Mouse (Mus musculus): ENCODE measurements around the gene Zmynd11.

Gene Zmynd11

GRCm38 (mm10) chr13:9713462-9714134 lies 51.5 kb downstream of the Zmynd11 start:
- no peak for DNase-seq

GRCm38 (mm10) chr13:9712971-9713370 lies 52.2 kb downstream of the Zmynd11 start:
- DNase-seq, result no peak

GRCm38 (mm10) chr13:9712409-9712808 lies 52.7 kb downstream of the Zmynd11 start:
- no peak for DNase-seq

- DNase-seq, result no peak
Observed at GRCm38 (mm10) chr13:9708433-9709240, 56.5 kb downstream of the Zmynd11 start.

- DNase-seq, result no peak
Observed at GRCm38 (mm10) chr13:9706720-9707119, 58.4 kb downstream of the Zmynd11 start.

- no peak for DNase-seq
Observed at GRCm38 (mm10) chr13:9702615-9703235, 62.4 kb downstream of the Zmynd11 start.

- no peak for DNase-seq
Observed at GRCm38 (mm10) chr13:9697340-9697739, 67.8 kb downstream of the Zmynd11 start.

- DNase-seq, result no peak
Observed at GRCm38 (mm10) chr13:9695809-9696208, 69.3 kb downstream of the Zmynd11 start.

- no peak for DNase-seq
Observed at GRCm38 (mm10) chr13:9695403-9695802, 69.7 kb downstream of the Zmynd11 start.

- DNase-seq, result no peak
Observed at GRCm38 (mm10) chr13:9694651-9695050, 70.5 kb downstream of the Zmynd11 start.

GRCm38 (mm10) chr13:9692876-9693275 lies 72.3 kb downstream of the Zmynd11 start:
- no peak for DNase-seq

- DNase-seq, result no peak
Observed at GRCm38 (mm10) chr13:9689366-9689765, 75.8 kb downstream of the Zmynd11 start.

GRCm38 (mm10) chr13:9686765-9687164 lies 78.4 kb downstream of the Zmynd11 start:
- no peak for DNase-seq

GRCm38 (mm10) chr13:9686261-9686660 lies 78.9 kb downstream of the Zmynd11 start:
- DNase-seq, result no peak

GRCm38 (mm10) chr13:9684153-9684923 lies 80.8 kb downstream of the Zmynd11 start:
- no peak for DNase-seq

GRCm38 (mm10) chr13:9683280-9683679 lies 81.8 kb downstream of the Zmynd11 start:
- no peak for DNase-seq

- no peak for DNase-seq
Observed at GRCm38 (mm10) chr13:9681492-9681891, 83.6 kb downstream of the Zmynd11 start.

GRCm38 (mm10) chr13:9674126-9674525 lies 91.0 kb downstream of the Zmynd11 start:
- DNase-seq, result no peak

GRCm38 (mm10) chr13:9669246-9669645 lies 95.9 kb downstream of the Zmynd11 start:
- no peak for DNase-seq

- no peak for DNase-seq
Observed at GRCm38 (mm10) chr13:9667954-9668496, 97.1 kb downstream of the Zmynd11 start.

GRCm38 (mm10) chr13:9663593-9663992 lies 101.5 kb downstream of the Zmynd11 start:
- DNase-seq, result no peak

GRCm38 (mm10) chr13:9660711-9661110 lies 104.4 kb downstream of the Zmynd11 start:
- DNase-seq, result no peak

GRCm38 (mm10) chr13:9656613-9657012 lies 108.5 kb downstream of the Zmynd11 start:
- DNase-seq, result no peak

All from kidney, adult 8-10 months (tissue).